Mouse (Mus musculus) layer of hippocampus, adult 11-12 months (tissue): ENCODE measurements around the gene Fam213a.

ENCODE experiments used
- DNase-seq: peaks from one replicate; pipeline ENCODE4 v3.0.0; 2022; ENCODE audit warnings: low spot score

Fam213a gene

DNA sequence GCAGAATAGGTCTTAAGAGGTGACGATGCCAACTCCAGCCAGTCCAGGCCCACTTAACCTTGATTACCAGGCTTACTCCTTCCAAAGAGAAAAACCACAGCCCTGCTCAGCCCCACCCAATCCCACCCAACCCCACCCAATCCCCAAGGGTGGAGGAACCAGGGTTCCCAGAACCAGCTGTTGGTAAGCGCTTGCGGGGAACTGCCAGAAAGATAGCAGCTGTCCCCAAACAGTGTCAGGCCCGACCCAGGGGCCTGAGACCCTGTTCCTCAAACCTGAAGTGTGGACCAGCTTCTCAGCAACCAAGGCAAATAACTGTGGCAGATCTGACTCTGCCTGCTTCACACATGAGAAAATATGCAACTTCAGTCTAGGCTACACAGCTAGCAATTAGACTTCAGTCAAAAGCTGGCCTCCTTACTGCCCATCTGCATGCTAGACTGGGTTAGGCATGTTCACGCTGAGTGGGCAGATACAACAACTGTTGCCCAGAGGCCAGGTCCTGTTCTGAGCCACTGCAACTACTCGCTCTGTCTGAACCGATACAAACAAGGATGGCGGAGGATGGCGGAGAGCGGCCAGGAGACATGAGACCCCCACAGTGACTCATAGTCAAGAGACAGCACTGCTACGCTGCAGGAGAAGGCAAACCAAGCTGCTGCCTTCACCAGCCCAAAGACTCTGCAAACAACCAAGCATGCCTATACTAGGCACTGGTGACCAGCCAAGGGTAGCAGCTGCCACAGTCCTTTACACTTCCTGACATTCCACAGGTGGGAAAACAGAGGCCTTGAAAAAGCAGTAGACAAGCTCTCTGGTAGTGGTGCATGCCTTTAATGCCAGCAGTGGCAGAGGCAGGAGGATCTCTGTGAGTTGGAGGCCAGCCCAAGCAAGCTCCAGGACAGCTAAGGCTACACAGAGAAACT is 51.0 kb downstream of the Fam213a start:
- no peak for DNase-seq

DNA sequence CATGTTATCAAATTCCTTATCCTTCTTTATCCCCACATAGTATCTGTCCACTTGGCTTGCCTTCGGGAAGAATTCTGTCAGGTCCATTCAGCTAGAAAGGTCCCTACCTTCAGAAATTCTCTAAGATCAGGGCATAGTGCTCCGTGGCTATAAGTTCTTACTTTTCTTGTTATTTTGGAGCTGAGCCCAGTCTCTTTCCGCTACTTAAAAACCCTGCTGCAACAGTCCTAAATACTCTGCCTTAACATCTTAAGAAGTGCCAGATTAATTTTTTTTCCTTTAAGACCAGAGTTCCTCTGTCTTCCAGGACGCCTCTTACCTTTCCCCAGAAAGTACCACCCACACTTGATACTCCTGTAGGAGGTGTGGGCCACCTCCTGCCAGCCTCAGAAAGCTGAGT is 53.4 kb downstream of the Fam213a start:
- DNase-seq: no peak

DNA sequence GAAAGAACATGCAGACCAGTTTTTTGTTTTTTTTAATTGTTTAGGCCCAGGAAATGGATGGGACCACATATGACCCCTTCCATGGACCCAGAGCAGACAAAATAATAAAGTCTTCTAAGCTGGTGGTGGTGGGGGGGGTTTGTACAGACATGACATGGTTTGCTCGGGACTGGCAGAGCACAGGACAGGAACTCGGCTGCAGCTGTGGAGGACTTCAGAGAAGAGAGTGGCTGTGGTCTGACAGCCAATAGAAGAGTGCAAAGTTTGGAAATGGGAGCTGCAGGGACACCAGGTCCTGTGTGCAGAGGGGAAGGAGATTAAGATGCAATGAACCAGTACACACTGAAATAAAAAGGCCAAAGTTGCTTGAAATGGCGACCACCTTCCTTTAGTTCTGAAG is 54.0 kb downstream of the Fam213a start:
- no peak for DNase-seq

DNA sequence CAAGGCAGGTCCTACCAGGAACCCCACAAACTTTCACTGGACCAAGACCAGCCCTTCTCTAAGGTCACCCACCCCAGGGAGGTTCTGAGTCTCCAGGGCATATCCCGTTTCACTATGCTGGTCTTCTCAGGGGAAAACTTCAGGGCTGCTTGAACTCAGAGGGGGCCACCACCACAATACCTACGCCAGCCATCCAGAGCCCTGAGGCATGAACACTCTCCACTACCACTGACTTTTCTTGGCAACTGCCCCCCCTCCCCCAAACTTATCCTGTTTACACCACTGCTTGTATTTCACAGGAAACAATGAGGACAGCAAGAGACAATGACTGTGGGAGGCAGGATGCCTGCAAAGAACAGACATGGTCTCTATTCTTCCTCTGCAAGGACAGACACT is 54.6 kb downstream of the Fam213a start:
- DNase-seq: no peak

DNA sequence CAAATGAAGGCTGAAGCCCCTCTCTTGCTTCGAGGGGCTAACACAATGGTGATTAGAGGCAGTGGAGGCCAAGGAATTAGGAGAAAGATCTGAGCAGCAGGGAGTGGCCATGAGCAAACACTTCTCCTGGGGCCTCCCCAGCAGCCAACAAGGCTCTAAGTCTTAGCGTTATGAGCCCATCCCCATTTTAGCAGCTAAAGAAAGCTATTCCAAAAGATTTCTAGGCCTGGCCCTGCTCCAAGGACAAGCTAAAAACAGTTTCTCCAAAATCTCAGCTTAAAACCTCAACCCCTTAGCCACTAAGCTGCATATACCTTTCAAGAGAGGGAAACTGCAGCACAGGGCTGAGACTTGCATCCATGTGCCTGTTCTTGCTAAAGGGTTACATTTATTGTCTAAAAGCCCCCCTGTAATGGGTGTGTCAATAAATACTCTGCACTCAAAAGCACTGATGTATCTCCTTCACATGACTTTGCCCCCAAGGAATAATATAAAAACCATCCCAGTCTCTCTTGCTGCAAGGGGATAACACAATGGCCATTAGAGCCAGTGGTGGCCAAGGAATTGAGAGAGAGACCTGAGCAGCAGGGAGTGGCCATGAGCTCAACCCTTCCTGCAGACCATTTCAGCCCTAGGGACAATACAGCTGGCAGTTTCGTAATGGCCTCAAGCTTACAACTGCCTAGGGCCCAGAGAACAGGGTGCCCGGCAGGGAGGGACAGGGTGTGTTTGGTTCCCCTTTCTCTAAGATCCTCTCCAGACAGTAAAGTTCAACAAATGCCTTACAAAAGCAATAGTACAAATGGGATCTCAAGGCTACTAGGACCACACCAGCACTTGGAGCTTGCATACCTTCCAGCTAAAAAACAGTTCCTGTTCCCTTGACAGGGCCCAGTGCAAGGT is 55.3 kb downstream of the Fam213a start:
- DNase-seq: no peak

DNA sequence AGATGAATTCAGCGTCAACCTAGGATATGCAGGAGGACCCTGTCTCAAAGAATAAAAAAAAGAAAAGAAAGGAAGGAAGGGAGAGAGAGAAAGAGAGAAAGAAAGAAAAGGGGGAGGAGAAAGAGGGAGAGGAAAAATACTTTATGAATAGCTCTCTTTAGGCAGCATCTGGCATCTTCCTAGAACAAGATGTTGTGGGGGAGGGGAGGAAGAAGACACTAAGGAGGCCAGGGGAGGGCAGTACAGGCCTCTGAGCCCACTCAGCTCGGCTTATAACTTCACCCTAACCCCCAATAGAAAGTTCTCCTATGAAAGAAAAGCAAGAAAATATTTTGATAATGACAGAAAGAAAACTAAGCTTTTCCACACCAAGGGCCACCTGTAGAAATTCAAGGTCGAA is 56.0 kb downstream of the Fam213a start:
- DNase-seq: no peak

DNA sequence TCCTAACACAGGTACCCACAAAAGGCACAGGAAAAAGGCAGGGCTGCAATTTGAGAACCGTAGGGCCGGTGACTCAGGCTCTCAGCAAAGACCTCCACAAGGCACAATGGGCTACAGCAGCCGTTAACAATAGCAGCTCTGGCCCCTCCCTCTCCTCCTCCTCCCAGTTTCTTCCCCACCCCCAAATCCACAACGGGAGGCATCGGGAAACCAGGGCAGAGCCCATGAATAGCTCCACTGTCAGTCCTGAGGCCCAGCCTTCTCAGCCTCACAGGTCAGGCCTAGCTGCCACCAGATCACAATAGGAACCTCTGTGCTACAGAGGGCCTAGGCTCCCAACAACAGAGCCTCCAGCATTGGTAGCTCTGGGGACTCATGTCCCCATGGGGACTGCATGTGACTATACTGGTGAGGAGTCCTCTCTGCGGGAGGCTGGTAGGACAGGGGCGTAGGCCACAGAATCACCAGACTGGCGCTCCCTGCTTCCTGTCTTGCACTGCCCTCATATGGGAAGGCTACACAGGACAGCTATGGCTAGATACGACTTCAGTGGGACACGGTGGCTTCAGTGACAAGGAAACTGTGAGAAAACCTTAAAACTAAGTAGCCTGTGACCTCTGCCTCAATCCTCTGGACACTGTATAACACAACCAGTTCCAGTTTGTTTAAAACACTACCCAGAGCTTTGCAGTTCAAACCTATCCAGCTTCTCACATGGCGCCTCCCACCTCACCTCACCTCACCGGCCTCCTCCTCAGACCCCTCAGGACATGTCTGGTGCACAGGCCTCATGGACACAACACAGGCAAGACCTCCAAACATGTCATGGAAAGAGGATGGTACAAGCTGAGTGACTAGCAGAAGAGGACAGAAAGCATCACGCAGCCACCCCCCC is 57.1 kb downstream of the Fam213a start:
- DNase-seq: peak; percentile 84

DNA sequence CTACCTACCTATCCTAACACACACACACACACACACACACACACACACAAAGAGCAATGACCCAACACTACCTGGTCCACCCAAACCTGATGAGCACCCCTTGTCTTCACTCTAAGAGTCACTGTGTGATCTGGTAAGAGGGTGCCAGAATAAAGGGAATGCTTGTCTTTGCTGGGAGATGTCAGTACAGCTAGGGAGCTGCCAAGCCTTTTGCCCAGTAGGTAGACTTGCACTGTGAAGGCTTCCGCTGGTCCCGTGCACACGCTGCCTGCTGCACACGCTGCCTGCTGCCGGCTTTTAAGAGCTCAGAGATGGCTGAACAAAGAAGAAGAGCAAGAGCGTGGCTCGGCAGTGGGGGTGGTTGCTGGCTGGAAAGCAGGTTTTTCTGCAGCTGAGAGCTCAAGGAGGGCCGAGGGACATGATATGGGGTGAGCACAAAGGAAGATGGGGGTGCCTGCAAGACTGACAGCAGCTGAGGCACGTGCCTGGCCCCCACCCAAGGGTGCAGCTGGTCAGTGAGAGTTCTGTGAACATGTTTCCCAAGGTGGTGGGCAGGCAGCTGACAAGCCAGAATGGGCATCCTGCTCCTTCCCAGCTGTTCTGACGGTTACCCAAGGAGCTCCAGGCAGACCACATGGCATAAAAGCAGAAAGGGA is 57.9 kb downstream of the Fam213a start:
- peak; percentile 87 for DNase-seq

DNA sequence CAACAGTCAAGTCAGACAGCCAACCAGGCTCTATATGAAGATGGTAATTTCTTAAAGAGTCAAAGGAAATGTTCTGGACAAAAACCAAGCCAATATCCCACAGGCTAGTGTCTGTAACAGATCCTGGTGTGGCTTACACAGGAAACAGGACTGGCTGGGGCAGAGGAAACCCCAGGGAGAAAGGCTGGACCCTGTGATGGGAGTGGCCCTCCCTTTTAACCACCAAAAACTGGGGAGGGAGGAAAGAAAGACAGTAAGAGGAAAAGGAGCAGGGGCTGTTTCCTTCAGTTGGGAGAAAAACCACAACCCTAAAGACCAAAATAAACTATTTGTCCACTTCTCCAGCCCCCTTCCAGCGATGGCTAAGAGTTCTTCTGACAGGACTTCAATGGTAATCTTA is 58.4 kb downstream of the Fam213a start:
- no peak for DNase-seq

DNA sequence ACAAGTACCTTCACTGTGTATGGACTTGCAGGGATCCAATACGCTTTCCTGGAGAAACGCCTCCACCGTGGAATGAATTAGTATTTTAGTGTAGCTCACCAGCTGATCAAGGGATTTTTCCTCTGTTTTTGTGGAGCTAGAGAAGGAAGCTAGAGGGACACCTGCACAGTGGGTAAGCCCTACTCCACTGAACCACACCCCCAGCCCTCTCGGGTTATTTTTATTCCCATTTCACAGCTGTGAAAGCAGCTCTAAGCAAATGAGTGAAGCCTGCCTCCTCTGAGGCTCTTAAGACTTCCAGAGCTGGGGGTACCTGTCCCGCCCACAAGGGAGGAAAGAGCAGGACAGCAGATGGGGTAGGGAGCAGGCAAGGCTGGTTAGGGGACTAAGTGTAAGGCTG is 60.2 kb downstream of the Fam213a start:
- no peak for DNase-seq

DNA sequence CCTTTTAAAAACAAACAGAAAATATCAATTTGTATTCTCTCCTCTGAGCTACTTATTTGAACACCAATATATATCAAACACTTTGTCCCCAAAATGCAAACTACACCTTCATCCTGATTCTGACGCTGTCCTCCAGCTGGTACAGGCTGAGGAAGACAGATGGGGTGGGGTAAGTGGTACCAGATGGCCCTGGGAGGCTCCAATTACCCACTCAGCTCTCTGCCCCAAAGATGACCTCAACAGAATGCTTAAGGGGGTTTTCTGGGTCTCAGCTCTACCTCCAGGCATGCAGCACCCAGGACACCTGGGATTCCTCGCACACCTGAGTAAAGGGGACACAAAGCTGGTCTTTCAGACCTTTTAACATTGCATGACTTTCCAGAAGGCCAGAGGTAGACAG is 60.9 kb downstream of the Fam213a start:
- DNase-seq: no peak

DNA sequence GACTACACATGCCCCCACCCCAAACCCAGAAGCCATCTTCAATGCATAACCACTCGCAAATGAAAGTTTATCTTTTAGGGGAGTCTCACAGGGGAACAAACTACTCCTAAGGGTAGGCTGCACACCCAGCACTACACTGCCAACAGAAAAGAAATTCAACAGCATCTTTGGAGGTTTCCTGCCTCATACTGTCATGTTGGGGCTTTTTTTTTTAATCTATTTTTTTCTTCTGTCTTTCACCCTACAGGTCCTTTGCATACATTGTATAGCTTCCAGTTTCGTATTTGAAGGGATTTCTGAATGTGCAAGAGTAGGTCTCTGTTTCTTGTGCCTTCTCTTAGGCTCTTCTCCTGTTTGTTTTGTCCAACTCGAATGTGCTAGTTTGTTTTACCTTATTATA is 61.3 kb downstream of the Fam213a start:
- DNase-seq: no peak

DNA sequence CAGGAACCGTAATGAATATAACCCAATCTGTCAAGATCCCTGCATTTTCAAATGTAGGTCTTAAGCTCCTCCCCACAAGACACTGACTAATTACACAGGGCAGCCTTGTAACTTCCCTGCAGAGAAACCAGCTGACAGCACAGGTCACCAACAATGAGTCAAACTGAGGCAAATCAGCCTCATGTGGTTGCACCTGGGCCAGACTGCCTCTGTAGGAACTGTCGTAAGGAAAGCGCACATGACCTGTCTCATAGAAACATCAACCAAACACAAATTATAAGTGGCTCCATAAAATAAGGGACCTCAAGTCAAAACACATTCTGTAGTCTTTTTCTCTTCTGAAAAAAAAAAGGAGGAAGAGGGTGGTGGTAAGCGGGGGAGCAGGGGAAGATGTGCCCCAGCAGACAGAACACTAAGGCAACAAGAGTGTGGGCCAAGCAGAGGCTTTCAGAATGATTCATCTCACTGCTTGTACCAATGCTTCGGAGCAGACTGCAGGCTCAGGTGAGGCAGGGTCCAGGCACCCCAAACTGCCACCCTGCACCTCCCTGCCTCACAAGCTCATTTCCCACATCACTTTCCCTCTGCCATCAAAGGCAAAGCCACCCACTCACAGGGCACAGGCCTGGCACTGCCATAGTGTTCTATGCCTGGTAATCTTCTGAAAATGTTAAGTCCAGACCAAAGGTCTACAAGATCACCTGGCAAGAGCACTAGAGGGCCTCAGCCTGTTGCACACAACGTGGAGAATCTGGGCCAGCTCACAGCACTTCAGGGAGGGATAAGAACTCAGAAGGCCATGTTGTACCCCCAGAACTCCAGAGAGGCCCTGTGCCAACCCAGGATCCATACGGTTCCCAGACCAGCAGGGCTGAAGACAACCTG is 63.6 kb downstream of the Fam213a start:
- no peak for DNase-seq

DNA sequence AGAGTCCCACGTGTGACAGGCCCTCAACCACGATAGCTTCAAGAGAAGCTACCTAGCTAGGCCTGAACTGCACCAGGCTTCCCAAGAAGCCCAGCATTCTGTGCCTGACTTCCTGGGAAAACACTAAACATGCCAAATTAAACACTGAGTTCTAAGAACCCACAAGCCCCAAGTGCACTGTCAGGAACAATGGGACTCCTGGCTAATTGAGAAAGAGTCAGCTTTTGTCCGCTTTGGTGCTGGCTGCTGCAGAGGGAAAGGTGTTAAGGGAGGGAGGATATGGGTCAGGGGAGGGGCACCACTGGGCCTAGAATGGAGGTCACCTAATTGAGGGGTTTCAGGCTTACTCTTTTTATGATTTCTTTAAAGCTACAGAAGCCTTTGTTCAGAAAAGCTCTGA is 64.5 kb downstream of the Fam213a start:
- DNase-seq: no peak

DNA sequence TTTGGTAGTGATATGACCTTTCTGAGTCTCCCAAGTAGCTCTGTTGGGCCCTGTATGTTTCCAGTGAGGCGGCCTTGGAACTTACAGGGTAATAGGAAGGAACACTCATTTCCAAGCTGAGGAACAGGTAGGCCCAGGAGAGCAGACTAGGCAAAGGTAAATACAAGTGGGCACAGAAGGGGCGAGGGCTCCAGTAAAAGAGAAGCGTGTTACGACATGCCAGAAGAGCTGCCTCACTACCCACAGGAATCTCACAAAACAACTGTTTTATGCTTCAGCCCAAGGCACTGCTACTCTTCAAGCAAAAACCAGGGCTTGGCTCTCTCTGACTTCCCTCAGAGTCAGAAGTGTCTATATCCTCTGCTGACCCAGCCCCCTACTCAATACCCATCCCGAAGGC is 65.1 kb downstream of the Fam213a start:
- DNase-seq: no peak

DNA sequence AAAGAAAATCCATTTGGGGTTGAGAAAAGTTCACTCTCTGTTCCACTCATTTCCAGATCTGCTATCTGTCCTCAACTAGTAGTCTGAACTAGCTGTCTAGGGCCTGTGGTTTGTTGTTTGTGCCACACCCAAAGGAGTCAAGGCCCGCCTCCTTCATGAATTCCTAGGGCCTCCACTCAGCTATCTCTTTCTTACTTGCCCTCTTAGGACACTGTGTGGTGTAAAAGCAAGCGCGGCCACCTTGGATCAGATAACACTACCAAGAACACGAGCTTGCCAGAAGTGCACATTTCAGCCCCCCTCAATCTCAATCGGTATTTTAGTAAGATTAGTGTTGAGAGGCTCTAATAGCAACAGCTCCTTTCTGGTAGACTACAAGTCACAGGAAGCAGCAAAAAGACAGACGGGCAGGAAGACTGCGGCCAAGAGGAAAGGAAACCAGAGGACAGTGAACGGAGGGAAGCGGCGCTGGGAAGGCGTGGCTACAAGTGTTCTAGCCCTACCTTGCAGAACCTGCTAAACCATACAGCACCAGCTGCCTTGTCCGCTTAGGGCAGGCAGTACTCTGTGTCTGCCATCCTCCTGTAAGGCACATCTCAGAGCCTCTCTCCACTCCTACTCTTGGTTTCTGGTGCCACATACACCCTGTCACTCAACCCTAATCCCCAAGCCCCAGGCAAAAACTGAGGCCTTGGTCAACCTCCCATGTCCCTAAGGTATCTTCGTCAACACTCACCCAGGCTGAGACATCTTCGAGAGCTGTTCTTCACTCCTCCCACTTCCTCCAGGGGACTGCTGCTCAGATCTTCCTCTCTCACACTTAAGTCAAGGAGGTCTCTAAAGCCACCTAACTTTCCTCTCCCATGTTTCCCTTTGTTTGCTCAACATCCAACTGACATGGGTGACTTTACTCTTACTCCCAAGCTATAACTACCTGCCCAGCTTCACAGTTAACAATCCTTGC is 65.9 kb downstream of the Fam213a start:
- DNase-seq: no peak

DNA sequence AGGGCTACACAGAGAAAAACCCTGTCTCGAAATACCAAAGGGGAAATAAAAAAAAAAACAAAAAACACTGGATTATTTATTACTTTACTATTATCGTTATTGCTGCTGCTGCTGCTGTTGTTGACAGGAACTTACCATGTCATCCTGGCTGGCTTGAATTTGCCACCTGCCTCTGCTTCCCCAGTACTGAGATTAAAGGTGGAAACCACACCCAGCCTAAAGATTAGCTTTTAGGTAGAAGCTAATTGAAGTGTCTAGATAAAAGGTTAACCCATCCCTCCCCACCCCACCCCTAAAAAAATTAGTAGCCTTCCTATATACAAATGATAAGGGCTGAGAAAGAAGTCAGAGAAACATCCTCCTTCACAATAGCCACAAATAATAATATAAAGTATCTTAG is 69.8 kb downstream of the Fam213a start:
- DNase-seq: no peak
